Mouse (Mus musculus) thymus, postnatal 0 days (tissue): ENCODE results near the gene Atraid. TPM values are rescaled to one million over a fixed set of nuclear protein-coding genes. Genes with fewer than 3 reads are reported as not detected.
"Not testable (repeated sequence)": the region's sequence is repeated elsewhere in the genome, so short reads cannot be mapped to it uniquely, and the experiment has no call there.

Experiments
- DNase-seq: peaks from one replicate; pipeline ENCODE4 v3.0.0-alpha.2; 2015; ENCODE audit warnings: low spot score
- polyA plus RNA-seq: library from polyadenylated mRNA; unstranded; fragments of >200 nt; fragmentation: Nextera tagmentation; extraction: Ambion mirVana; gene quantifications from 2 replicates; pipeline ENCODE4 v1.2.1, GENCODE M21; 2015

The Atraid gene
- polyA plus RNA-seq, 1 experiment from 2014 or later, result 132 TPM

GRCm38 (mm10) chr5:31053728-31054127 lies 5.6 kb downstream of the Atraid start:
- DNase-seq, result not testable (repeated sequence)

DNA sequence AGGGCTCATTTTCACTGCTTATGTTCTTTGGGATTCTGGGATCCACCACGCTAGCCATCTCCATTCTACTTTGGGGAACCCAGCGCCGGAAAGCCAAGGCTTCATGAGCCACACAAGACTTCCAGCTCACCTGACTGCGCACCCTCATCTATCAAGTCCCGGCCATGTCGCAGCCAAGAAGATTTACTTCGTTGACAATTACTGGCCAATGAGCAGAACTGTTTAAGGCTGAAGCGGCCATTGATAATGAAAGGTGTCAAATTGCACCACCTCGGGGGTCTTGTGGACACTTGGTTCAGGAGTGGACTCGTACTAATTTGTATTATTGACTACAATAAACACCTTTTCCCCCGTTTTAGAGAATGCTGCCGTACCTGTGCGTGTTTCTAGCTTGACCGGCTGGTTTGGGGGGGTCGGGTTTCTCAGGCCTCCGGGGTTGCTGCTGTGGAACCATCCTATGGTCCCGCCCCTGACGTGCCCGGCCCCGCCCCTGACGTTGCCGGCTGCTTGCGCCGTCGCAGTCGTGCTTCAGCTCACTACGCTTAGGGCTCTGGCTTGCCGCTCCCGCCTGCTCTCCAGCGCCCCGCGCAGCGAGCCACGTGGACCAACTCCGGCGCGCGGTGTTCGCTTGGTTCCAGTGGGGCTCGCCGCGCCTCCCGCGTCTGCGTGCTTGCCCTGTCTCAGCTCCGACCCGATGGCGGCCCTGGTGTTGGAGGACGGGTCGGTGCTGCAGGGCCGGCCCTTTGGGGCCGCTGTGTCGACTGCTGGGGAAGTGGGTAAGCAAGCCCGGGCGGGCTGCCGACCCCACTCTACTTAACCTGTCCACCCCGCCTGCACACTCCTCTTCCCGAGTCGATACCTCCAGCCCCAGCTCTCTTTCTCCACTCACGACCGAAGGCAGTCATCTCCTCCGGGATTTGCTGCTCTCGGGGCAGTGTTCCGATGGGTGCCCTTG lies 6.4 kb downstream of the Atraid start, which contains the start of gene Cad:
Gene Cad (plus strand): TSS at position 520 of the 955 bp plus-strand sequence.
- peak; percentile 92 for DNase-seq

GRCm38 (mm10) chr5:31055216-31056140 lies 7.4 kb downstream of the Atraid start:
- peak; percentile 18 for DNase-seq

GRCm38 (mm10) chr5:31069810-31070209 lies 21.7 kb downstream of the Atraid start:
- no peak for DNase-seq

GRCm38 (mm10) chr5:31071059-31071458 lies 22.9 kb downstream of the Atraid start:
- DNase-seq, result no peak

DNA sequence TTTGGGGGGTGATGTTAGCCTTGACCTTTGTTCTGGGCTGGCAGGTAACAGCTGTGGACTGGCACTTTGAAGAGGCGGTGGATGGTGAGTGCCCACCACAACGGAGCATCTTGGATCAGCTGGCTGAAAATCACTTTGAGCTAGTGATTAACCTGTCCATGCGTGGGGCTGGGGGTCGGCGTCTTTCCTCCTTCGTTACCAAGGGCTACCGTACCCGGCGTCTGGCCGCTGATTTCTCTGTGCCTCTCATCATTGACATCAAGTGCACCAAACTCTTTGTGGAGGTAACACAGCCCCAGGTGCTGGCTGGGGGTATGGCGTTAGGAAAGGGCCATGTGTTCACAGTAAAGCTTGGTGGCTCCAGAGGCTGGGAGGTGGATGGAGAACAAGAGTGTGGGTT lies 23.7 kb downstream of the Atraid start:
- DNase-seq, result no peak

DNA sequence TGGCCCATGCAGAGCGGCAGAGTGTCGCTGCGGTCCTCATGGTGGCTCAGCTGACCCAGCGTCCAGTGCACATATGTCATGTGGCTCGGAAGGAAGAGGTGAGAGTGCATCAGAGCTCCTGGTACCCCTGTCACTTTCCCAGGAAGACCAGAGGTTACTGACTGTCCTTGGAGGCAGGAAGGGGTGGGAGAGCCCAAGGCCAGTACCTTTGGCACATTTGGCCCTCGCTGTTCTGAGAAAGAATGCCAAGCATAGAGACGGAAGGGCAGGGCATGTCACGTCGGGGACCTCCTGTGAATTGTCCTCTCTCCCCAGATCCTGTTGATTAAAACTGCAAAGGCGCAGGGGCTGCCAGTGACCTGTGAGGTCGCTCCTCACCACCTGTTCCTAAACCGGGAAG lies 25.1 kb downstream of the Atraid start:
- DNase-seq, result no peak

GRCm38 (mm10) chr5:31076346-31076745 lies 28.2 kb downstream of the Atraid start:
- DNase-seq, result no peak

DNA sequence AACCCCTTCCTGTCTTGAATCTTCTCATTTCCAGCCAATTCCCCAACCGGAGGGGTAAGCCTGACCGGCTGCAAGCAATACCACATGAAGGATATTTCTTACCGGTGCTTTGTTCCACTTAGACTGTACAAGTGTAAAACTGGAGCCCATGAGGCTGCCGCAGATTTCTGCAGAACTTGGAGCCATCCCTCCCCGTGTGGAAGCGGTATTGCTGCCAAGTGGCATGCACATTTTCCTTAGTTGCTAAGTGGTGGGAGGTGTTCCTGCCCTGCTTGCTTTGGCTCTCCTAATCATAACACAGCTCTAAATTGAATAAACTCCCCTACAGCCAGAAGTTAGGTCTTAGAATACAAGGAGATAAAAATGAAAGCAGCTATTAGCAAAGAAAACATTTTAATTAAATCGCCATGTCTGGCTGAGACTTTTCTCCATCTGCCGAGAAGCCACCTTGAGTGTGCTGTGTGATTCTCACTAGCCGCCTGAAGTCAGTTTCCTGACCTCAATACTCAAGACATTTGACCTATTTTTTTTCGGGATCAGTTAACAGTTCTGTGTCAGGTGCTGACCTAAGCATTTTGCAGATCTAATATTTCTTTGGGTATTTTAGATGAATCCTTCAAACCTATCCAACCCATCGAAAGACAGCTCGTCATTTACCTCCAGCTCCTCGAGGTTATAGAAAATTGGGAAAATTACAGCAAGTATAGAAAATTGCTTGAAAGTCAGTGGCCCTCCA lies 32.1 kb downstream of the Atraid start:
- DNase-seq, result no peak

DNA sequence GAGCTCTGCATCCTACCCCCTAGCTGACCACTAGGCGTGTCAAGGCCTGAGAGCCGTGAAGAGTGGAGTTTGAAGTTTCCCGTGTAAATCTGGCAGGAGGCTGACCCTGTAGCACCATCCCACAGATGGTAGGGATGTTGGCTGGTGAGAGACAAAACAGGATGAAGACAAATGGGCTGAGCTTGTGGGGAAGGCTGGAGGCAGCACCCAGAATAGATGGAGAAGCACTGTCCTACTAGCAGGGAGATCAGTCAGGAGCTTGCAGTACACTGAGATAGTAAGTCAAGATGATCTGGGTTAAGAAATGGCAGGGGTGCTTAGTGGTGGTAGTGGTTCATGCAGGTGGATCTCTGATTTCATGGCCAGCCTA lies 32.7 kb downstream of the Atraid start:
- DNase-seq, result no peak

DNA sequence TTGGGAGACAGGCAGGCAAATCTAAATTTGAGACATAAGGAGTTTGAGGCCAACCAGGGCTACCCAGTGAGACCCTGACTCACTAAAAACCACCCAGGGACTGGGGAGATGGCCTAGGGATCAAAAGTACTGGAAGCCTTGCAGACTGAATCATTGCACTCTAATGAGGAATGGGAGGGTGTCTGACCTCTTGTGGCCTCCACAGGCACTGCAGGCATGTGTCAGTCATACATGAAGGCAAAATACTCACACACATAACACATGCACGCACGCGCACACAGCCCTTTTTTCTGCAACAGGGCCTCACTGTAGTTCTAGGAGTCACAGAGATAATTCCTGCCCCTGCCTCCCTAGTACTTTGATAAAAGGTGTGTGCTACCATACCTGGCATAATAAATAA lies 33.3 kb downstream of the Atraid start:
- DNase-seq, result peak; percentile 53

- DNase-seq, result peak; percentile 61
These were observed 34.2 kb downstream of the Atraid start for GRCm38 (mm10) chr5:31082355-31082754.

- DNase-seq, result no peak
These were observed 35.0 kb downstream of the Atraid start for GRCm38 (mm10) chr5:31082935-31083625.

GRCm38 (mm10) chr5:31083949-31084348 lies 35.8 kb downstream of the Atraid start:
- no peak for DNase-seq

GRCm38 (mm10) chr5:31086606-31087005 lies 38.5 kb downstream of the Atraid start:
- DNase-seq, result no peak

DNA sequence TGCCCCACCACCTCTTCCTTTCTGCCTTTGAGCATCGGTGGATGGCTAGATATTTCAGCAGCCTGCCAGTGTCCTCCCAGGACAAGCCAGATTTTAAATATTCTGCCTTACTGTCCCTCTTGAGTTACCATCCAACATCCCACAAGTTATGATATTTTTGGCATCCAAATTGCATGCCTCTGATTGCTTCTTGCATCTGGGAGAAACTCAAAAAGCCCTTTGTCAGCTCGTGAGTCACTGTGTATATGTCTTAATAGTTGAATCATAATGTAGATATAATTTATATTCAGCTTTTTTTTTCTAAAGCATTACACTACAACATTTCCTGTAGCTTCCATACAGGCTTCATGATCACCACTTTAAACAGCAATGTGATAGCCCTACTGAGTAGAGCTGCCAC lies 39.0 kb downstream of the Atraid start:
- DNase-seq, result no peak

DNA sequence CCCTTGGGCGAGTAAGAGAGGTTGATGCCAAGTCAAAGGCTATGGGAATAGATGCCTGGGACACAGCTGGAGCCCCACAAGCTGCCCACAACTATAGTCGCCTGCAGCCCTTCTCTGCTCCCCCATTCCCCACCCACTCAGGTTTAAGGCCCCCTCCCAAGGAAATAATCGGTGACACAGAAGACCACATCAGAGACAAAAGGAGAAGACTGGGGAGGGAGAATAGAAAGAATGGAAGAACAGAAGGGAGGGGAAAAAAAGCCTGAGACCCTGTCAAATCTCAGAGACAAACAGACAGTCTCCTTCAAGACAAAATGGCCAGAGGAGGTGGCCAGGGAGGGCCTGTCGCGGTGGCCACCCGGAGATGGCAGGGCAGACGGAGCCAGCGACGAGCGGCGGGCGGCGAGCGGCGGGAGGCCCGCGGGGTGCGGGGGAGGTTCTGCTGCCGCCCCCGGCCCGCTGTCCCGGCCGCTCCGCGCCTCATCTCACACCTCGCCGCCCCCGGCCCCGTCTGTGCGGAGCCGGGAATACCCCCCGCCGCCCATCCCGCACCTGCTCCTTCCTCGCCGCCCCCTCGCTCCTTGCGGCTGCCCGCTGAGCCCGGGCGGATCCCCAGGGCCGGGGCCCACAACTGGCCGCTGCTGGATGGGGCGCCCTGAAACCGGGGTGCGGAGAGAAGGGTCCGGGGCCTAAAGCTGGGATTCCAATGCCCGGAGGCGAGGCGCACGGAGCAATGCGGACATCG lies 44.3 kb downstream of the Atraid start:
- no peak for DNase-seq

GRCm38 (mm10) chr5:31093151-31094041 lies 45.3 kb downstream of the Atraid start:
- DNase-seq, result peak; percentile 37
